In genomic region chr2:30440211-30440700, GRCm38 (mm10) we compare ENCODE assay signal across 8 mouse cellular contexts. TPM values are rescaled to one million over a fixed set of nuclear protein-coding genes. Genes with fewer than 3 reads are reported as not detected.
DNase-seq lines count a peak whose midpoint lies in the region; ATAC-seq and TF ChIP-seq lines count a peak whose summit lies in the region.

No protein-coding gene starts in this region.

- no peak overlapping the region for H3K4me2 ChIP-seq in liver, embryonic 12.5 days

- peaks cover 27% of the 10 kb centered on the region for H3K79me2 ChIP-seq in C2C12 (ENCODE audit: control insufficient read depth, insufficient read depth)

- H3K27ac ChIP-seq in bone marrow, adult 2 months (ENCODE audit: control insufficient read depth, insufficient read depth, low read depth, low read length, poor library complexity), result 0 out of 2 replicates have a peak overlapping the region, but pooled peaks have one; percentile 11
- peak overlapping the region; percentile 98 for H3K27ac ChIP-seq in hindbrain, embryonic 10.5 days
- peak overlapping the region; percentile 82 for H3K27ac ChIP-seq in liver, embryonic 12.5 days

- H3K27me3 ChIP-seq in C2C12 (ENCODE audit: control insufficient read depth, insufficient read depth, insufficient read length), result no peaks in the 10 kb centered on the region
- H3K27me3 ChIP-seq in hindbrain, embryonic 10.5 days (ENCODE audit: insufficient read depth, poor library complexity, severe bottlenecking), result no peaks in the 10 kb centered on the region
- no peaks in the 10 kb centered on the region for H3K27me3 ChIP-seq in liver, embryonic 12.5 days (replicated peaks)

- no peak for TF ChIP-seq POLR2A in bone marrow, adult 2 months (IDR thresholded peaks at IDR 0.05; ENCODE audit: borderline replicate concordance, control insufficient read depth, low read depth, low read length)

- WGBS in bone marrow, adult 2 months, result 66% methylated on average over 3 of the region's 3 CpGs
- 77% methylated on average over 3 of the region's 3 CpGs for whole genome bisulfite sequencing in hindbrain, embryonic 10.5 days
- whole genome bisulfite sequencing in liver, embryonic 12.5 days (ENCODE audit: insufficient replicate concordance), result 71% methylated on average over 3 of the region's 3 CpGs

- peaks cover 6% of the 10 kb centered on the region for H3K4me1 ChIP-seq in bone marrow, adult 2 months (ENCODE audit: control insufficient read depth, insufficient read depth, low read length)
- peaks cover 62% of the 10 kb centered on the region for H3K4me1 ChIP-seq in hindbrain, embryonic 10.5 days (replicated peaks)
- peaks cover 65% of the 10 kb centered on the region for H3K4me1 ChIP-seq in liver, embryonic 12.5 days

- H3K36me3 ChIP-seq in C2C12 (ENCODE audit: control insufficient read depth, insufficient read depth), result peaks cover 66% of the 10 kb centered on the region
- peaks cover 71% of the 10 kb centered on the region for H3K36me3 ChIP-seq in hindbrain, embryonic 10.5 days
- peaks cover 99% of the 10 kb centered on the region for H3K36me3 ChIP-seq in liver, embryonic 12.5 days

- ATAC-seq in liver, embryonic 12.5 days, result no peak

- peak overlapping the region; percentile 15; the same call in 1 of the 2 replicates for H3K9ac ChIP-seq in liver, embryonic 12.5 days

- peak overlapping the region; percentile 38 for H3ac ChIP-seq in C2C12 (ENCODE audit: control insufficient read depth, insufficient read length, low read depth)

- H3K4me3 ChIP-seq in C2C12 (ENCODE audit: insufficient read depth, poor library complexity, severe bottlenecking), result no peak overlapping the region
- H3K4me3 ChIP-seq in bone marrow, adult 2 months (replicated peaks; ENCODE audit: control insufficient read depth, low read depth, low read length), result no peak overlapping the region
- H3K4me3 ChIP-seq in hindbrain, embryonic 10.5 days, result no peak overlapping the region
- no peak overlapping the region for H3K4me3 ChIP-seq in liver, embryonic 12.5 days

- no peaks in the 10 kb centered on the region for H3K9me3 ChIP-seq in hindbrain, embryonic 10.5 days
- H3K9me3 ChIP-seq in liver, embryonic 12.5 days (replicated peaks), result no peaks in the 10 kb centered on the region

- H3K79me3 ChIP-seq in C2C12 (ENCODE audit: low read depth), result peaks cover 8% of the 10 kb centered on the region

- no peak for DNase-seq in hindbrain, embryonic 10.5 days (ENCODE audit: low spot score)
- DNase-seq in frontal cortex, postnatal 10 days (ENCODE audit: low spot score in 2 of 2), result no peak
- DNase-seq in urinary bladder, postnatal 4 days (ENCODE audit: low spot score in 2 of 2), result no peak
- DNase-seq in right cerebral cortex, postnatal 4 days, result no peak
- no peak for DNase-seq in layer of hippocampus, postnatal 25 days (ENCODE audit: extremely low spot score in 1 of 2, low spot score in 1 of 2)

- TF ChIP-seq CTCF in C2C12 (IDR thresholded peaks at IDR 0.05; ENCODE audit: control insufficient read depth, insufficient read depth, insufficient read length), result no peak
- TF ChIP-seq CTCF in bone marrow, adult 2 months (IDR thresholded peaks at IDR 0.05; ENCODE audit: control insufficient read depth, insufficient read depth, low read length), result no peak

TF ChIP-seq in C2C12, 6 proteins besides CTCF, POLR2A, EP300 and RAD21:
- TF ChIP-seq MYOG (IDR thresholded peaks at IDR 0.05; ENCODE audit: control insufficient read depth, extremely low read depth, insufficient read length) (no peak), USF1 (IDR thresholded peaks at IDR 0.05; ENCODE audit: low read depth) (no peak), MAX (IDR thresholded peaks at IDR 0.05) (no peak), FOSL1 (IDR thresholded peaks at IDR 0.05; ENCODE audit: insufficient read depth, low read length, poor library complexity, severe bottlenecking) (no peak), MYOD1 (IDR thresholded peaks at IDR 0.05; ENCODE audit: control insufficient read depth, insufficient read length, low read depth) (no peak), CEBPB (IDR thresholded peaks at IDR 0.05; ENCODE audit: low read depth) (no peak)

RNA-seq across cellular contexts. Expression of gene Ptpa, which starts 24.4 kb away (rescaled TPM):
- polyA plus RNA-seq in C2C12 (2012; fragmentation: generic; extraction: Trizol), result 213 TPM
- polyA plus RNA-seq in bone marrow, adult 2 months (2011; ENCODE audit: insufficient read depth, insufficient read length, low replicate concordance, missing spikeins), result 199 and 273 TPM in 2 replicates
- 149 and 151 TPM in 2 replicates for polyA plus RNA-seq in hindbrain, embryonic 10.5 days (2016; fragmentation: Nextera tagmentation; extraction: Ambion mirVana)
- polyA plus RNA-seq in liver, embryonic 12.5 days (2016; fragmentation: Nextera tagmentation; extraction: Ambion mirVana), result 168 and 173 TPM in 2 replicates
- 100 to 1,000 TPM; 163 to 169 TPM for total RNA-seq in layer of hippocampus, postnatal 25 days (2021)

RNA-seq across cellular contexts. Expression of gene Crat, which starts 24.6 kb away (rescaled TPM):
- 22.5 TPM for polyA plus RNA-seq in C2C12 (2012; fragmentation: generic; extraction: Trizol)
- 28.6 and 37.9 TPM in 2 replicates for polyA plus RNA-seq in bone marrow, adult 2 months (2011; ENCODE audit: insufficient read depth, insufficient read length, low replicate concordance, missing spikeins)
- 22.4 and 26.7 TPM in 2 replicates for polyA plus RNA-seq in hindbrain, embryonic 10.5 days (2016; fragmentation: Nextera tagmentation; extraction: Ambion mirVana)
- 26.0 and 28.6 TPM in 2 replicates for polyA plus RNA-seq in liver, embryonic 12.5 days (2016; fragmentation: Nextera tagmentation; extraction: Ambion mirVana)
- 10 to 100 TPM; 49.6 to 51.1 TPM for total RNA-seq in layer of hippocampus, postnatal 25 days (2021)

RNA-seq across cellular contexts. Expression of gene Ier5l, which starts 33.8 kb away (rescaled TPM):
- polyA plus RNA-seq in C2C12 (2012; fragmentation: generic; extraction: Trizol), result 61.4 TPM
- 0.84 and 1.1 TPM in 2 replicates for polyA plus RNA-seq in bone marrow, adult 2 months (2011; ENCODE audit: insufficient read depth, insufficient read length, low replicate concordance, missing spikeins)
- polyA plus RNA-seq in hindbrain, embryonic 10.5 days (2016; fragmentation: Nextera tagmentation; extraction: Ambion mirVana), result 3.1 and 3.3 TPM in 2 replicates
- 0.44 and 0.59 TPM in 2 replicates for polyA plus RNA-seq in liver, embryonic 12.5 days (2016; fragmentation: Nextera tagmentation; extraction: Ambion mirVana)
- total RNA-seq in layer of hippocampus, postnatal 25 days (2021), result 10 to 100 TPM; 12.8 to 13.1 TPM

RNA-seq across cellular contexts. Expression of gene Dolpp1, which starts 48.2 kb away (rescaled TPM):
- polyA plus RNA-seq in C2C12 (2012; fragmentation: generic; extraction: Trizol), result 19.4 TPM
- polyA plus RNA-seq in bone marrow, adult 2 months (2011; ENCODE audit: insufficient read depth, insufficient read length, low replicate concordance, missing spikeins), result 30.0 and 40.3 TPM in 2 replicates
- polyA plus RNA-seq in hindbrain, embryonic 10.5 days (2016; fragmentation: Nextera tagmentation; extraction: Ambion mirVana), result 52.9 and 55.6 TPM in 2 replicates
- 23.5 and 24.3 TPM in 2 replicates for polyA plus RNA-seq in liver, embryonic 12.5 days (2016; fragmentation: Nextera tagmentation; extraction: Ambion mirVana)
- 10 to 100 TPM; 25.1 to 27.5 TPM for total RNA-seq in layer of hippocampus, postnatal 25 days (2021)

Comparison
In these comparisons a context has a peak if more than half of its experiments do, and no peak if none do; other contexts are left out.
1. H3K27ac ChIP-seq: peak in every context shown above with its lines; median percentile 98 in hindbrain, embryonic 10.5 days; 82 in liver, embryonic 12.5 days; 11 in bone marrow, adult 2 months.
2. RNA of gene Ier5l, which starts 33.8 kb away (polyA plus RNA-seq): 61.4 TPM in C2C12 (single experiment); 3.1 to 3.3 TPM in hindbrain, embryonic 10.5 days, 0.84 to 1.1 TPM in bone marrow, adult 2 months and 0.44 to 0.59 TPM in liver, embryonic 12.5 days; every median in the first group is over 10 times any median in the second.